Mouse (Mus musculus) hindbrain, embryonic 11.5 days (tissue): ENCODE results near the gene Arhgef2. TPM values are rescaled to one million over a fixed set of nuclear protein-coding genes. Genes with fewer than 3 reads are reported as not detected.
A peak's percentile ranks its signal among the peaks of the same experiment; 100 is the strongest.

Source experiments
- ATAC-seq: fragments of 200-750 bp; cut with Nextera tagmentation; 2 replicates; pipeline ENCODE4 v1.8.0; 2017; ENCODE audit warnings: mild to moderate bottlenecking, moderate TSS enrichment, moderate library complexity; ENCODE audit not compliant: low FRiP score
- DNase-seq: peaks from one replicate; pipeline ENCODE4 v3.0.0-alpha.2; 2015; ENCODE audit warnings: low spot score
- H3K27ac ChIP-seq: fragments of 300-500 bp; sonication (generic); 2 replicates; pipeline ENCODE4 v1.5.1; 2014; ENCODE audit warnings: mild to moderate bottlenecking, low read depth, low read length
- H3K27me3 ChIP-seq: fragments of 300-500 bp; sonication (generic); 2 replicates; pipeline ENCODE4 v1.6.1; 2014; ENCODE audit warnings: mild to moderate bottlenecking, low read length, moderate library complexity, mixed read lengths; ENCODE audit not compliant: control insufficient read depth, insufficient read depth
- H3K36me3 ChIP-seq: fragments of 300-500 bp; sonication (generic); 2 replicates; pipeline ENCODE4 v1.6.1; 2014; ENCODE audit warnings: mild to moderate bottlenecking, low read length, moderate library complexity, mixed read lengths; ENCODE audit not compliant: control insufficient read depth, insufficient read depth
- H3K4me1 ChIP-seq: fragments of 300-500 bp; sonication (generic); replicated peaks from 2 replicates; pipeline ENCODE4 v1.6.1; 2014; ENCODE audit warnings: low read length, mixed read lengths; ENCODE audit not compliant: control insufficient read depth, insufficient read depth
- H3K4me2 ChIP-seq: fragments of 300-500 bp; sonication (generic); replicated peaks from 2 replicates; pipeline ENCODE4 v1.6.1; 2014; ENCODE audit warnings: mild to moderate bottlenecking, low read depth, low read length
- H3K4me3 ChIP-seq: fragments of 300-500 bp; sonication (generic); 2 replicates; pipeline ENCODE4 v1.5.1; 2014; ENCODE audit warnings: low read depth, low read length
- H3K9ac ChIP-seq: fragments of 300-500 bp; sonication (generic); 2 replicates; pipeline ENCODE4 v1.6.1; 2014; ENCODE audit warnings: low read depth, low read length
- H3K9me3 ChIP-seq: fragments of 300-500 bp; sonication (generic); 2 replicates; pipeline ENCODE4 v1.6.1; 2016; ENCODE audit warnings: low read length; ENCODE audit not compliant: control insufficient read depth
- WGBS: fragments of 180-500 bp; shearing (Covaris S2); extraction: QIAGEN DNeasy Blood & Tissue Kit; methylation state at CpG from one replicate; pipeline ENCODE4 v1.1.7; 2014; 5-methylcytosine and 5-hydroxymethylcytosine counted together
- polyA plus RNA-seq: library from polyadenylated mRNA; unstranded; fragments of >200 nt; fragmentation: Nextera tagmentation; extraction: Ambion mirVana; gene quantifications from 2 replicates; pipeline ENCODE4 v1.2.1, GENCODE M21; 2014

Arhgef2 gene
- polyA plus RNA-seq, 1 experiment from 2014 or later = 181 TPM

GRCm38 (mm10) chr3:88653516-88654370, 48.0 kb downstream of the Arhgef2 start:
- no peaks in the 10 kb centered on the region for H3K9me3 ChIP-seq
- H3K4me1 ChIP-seq = no peaks in the 10 kb centered on the region
- ATAC-seq = no peak
- no peak overlapping the region for H3K4me2 ChIP-seq
- no peak overlapping the region for H3K9ac ChIP-seq
- H3K27ac ChIP-seq = no peak overlapping the region
- H3K36me3 ChIP-seq = no peaks in the 10 kb centered on the region
- no peak for DNase-seq
- 77% methylated on average over 6 of the region's 6 CpGs for WGBS
- no peaks in the 10 kb centered on the region for H3K27me3 ChIP-seq
- no peak overlapping the region for H3K4me3 ChIP-seq

- no peak for DNase-seq
- H3K4me1 ChIP-seq = no peaks in the 10 kb centered on the region
- H3K4me3 ChIP-seq = no peak overlapping the region
- ATAC-seq = no peak
- H3K36me3 ChIP-seq = no peaks in the 10 kb centered on the region
- H3K9ac ChIP-seq = no peak overlapping the region
- H3K27me3 ChIP-seq = no peaks in the 10 kb centered on the region
- H3K9me3 ChIP-seq = no peaks in the 10 kb centered on the region
- H3K27ac ChIP-seq = no peak overlapping the region
- WGBS = 93% methylated on average over 4 of the region's 4 CpGs
- no peak overlapping the region for H3K4me2 ChIP-seq
Observed at GRCm38 (mm10) chr3:88654621-88655020, 48.9 kb downstream of the Arhgef2 start.

GRCm38 (mm10) chr3:88655619-88656018, 49.9 kb downstream of the Arhgef2 start:
- H3K9me3 ChIP-seq = no peaks in the 10 kb centered on the region
- ATAC-seq = no peak
- no peak for DNase-seq
- H3K4me2 ChIP-seq = no peak overlapping the region
- H3K27me3 ChIP-seq = no peaks in the 10 kb centered on the region
- H3K4me3 ChIP-seq = no peak overlapping the region
- no peak overlapping the region for H3K27ac ChIP-seq
- 82% methylated on average over 8 of the region's 8 CpGs for WGBS
- H3K36me3 ChIP-seq = no peaks in the 10 kb centered on the region
- no peak overlapping the region for H3K9ac ChIP-seq
- no peaks in the 10 kb centered on the region for H3K4me1 ChIP-seq

- 76% methylated on average over 5 of the region's 5 CpGs for WGBS
- no peaks in the 10 kb centered on the region for H3K36me3 ChIP-seq
Observed at GRCm38 (mm10) chr3:88658441-88659127, 52.8 kb downstream of the Arhgef2 start.

GRCm38 (mm10) chr3:88659798-88660197, 54.0 kb downstream of the Arhgef2 start:
- Histone ChIP-seq H3K4me1 (no peaks in the 10 kb centered on the region), H3K9ac (no peak overlapping the region), H3K27ac (no peak overlapping the region), H3K27me3 (no peaks in the 10 kb centered on the region), H3K4me3 (no peak overlapping the region), H3K36me3 (no peaks in the 10 kb centered on the region), H3K4me2 (no peak overlapping the region), H3K9me3 (no peaks in the 10 kb centered on the region)
- WGBS = 50% methylated on average over 6 of the region's 6 CpGs
- no peak for DNase-seq
- no peak for ATAC-seq

More at GRCm38 (mm10) chr3:88658441-88659127, 52.8 kb downstream of the Arhgef2 start:
- Histone ChIP-seq H3K4me1 (no peaks in the 10 kb centered on the region), H3K4me2 (no peak overlapping the region), H3K27ac (no peak overlapping the region), H3K27me3 (no peaks in the 10 kb centered on the region), H3K9me3 (no peaks in the 10 kb centered on the region), H3K4me3 (no peak overlapping the region), H3K9ac (no peak overlapping the region)
- ATAC-seq = no peak
- no peak for DNase-seq

- Histone ChIP-seq H3K4me3 (no peak overlapping the region), H3K27me3 (no peaks in the 10 kb centered on the region), H3K36me3 (no peaks in the 10 kb centered on the region), H3K27ac (no peak overlapping the region), H3K9me3 (no peaks in the 10 kb centered on the region), H3K9ac (no peak overlapping the region), H3K4me1 (no peaks in the 10 kb centered on the region), H3K4me2 (no peak overlapping the region)
- WGBS = 83% methylated on average over 4 of the region's 4 CpGs
- DNase-seq (no peak), ATAC-seq (no peak)
Observed at GRCm38 (mm10) chr3:88664095-88664494, 58.3 kb downstream of the Arhgef2 start.

GRCm38 (mm10) chr3:88677399-88677798, 71.6 kb downstream of the Arhgef2 start:
- peak overlapping the region; percentile 42 for H3K4me2 ChIP-seq
- whole genome bisulfite sequencing = 12% methylated on average over 11 of the region's 11 CpGs
- no peaks in the 10 kb centered on the region for H3K27me3 ChIP-seq
- no peaks in the 10 kb centered on the region for H3K4me1 ChIP-seq
- DNase-seq (peak; percentile 91), ATAC-seq (0 out of 2 replicates have a peak, but pooled peaks have one; percentile 30)
- H3K9me3 ChIP-seq = no peaks in the 10 kb centered on the region
- H3K9ac ChIP-seq = peak overlapping the region; percentile 29; the same call in 1 of the 2 replicates
- H3K4me3 ChIP-seq = peak overlapping the region; percentile 20; the same call in 1 of the 2 replicates
- no peaks in the 10 kb centered on the region for H3K36me3 ChIP-seq
- H3K27ac ChIP-seq = no peak overlapping the region

GRCm38 (mm10) chr3:88683814-88684213, 78.0 kb downstream of the Arhgef2 start:
- 92% methylated on average over 2 of the region's 2 CpGs for WGBS
- H3K9me3 ChIP-seq = no peaks in the 10 kb centered on the region

More at GRCm38 (mm10) chr3:88683814-88684213, 78.0 kb downstream of the Arhgef2 start:
- DNase-seq (no peak), ATAC-seq (no peak)
- no peaks in the 10 kb centered on the region for H3K27me3 ChIP-seq
- H3K4me2 ChIP-seq = no peak overlapping the region
- H3K4me1 ChIP-seq = peaks cover 4% of the 10 kb centered on the region
- H3K27ac ChIP-seq = no peak overlapping the region
- no peak overlapping the region for H3K9ac ChIP-seq
- H3K4me3 ChIP-seq = no peak overlapping the region
- H3K36me3 ChIP-seq = 0 out of 2 replicates have a peak, but pooled peaks cover 2% of the 10 kb centered on the region
